Mouse (Mus musculus): ENCODE results near the gene Zfp318. TPM values are rescaled to one million over a fixed set of nuclear protein-coding genes. Genes with fewer than 3 reads are reported as not detected.

The Zfp318 gene
- polyA plus RNA-seq, 1 experiment from 2014 or later: 8.2 TPM

GRCm38 (mm10) chr17:46418628-46419027 lies 35.1 kb downstream of the Zfp318 start:
- no peak overlapping the region for H3K4me3 ChIP-seq (replicated peaks)
- H3K27me3 ChIP-seq (replicated peaks): no peaks in the 10 kb centered on the region
- no peaks in the 10 kb centered on the region for H3K4me1 ChIP-seq
- no peak overlapping the region for H3K9ac ChIP-seq
- H3K27ac ChIP-seq: no peak overlapping the region
- H3K36me3 ChIP-seq: 0 out of 2 replicates have a peak, but pooled peaks cover 3% of the 10 kb centered on the region
- WGBS: 67% methylated on average over 5 of the region's 5 CpGs
- H3K4me2 ChIP-seq: no peak overlapping the region
- H3K9me3 ChIP-seq: no peaks in the 10 kb centered on the region
- no peak for ATAC-seq (ENCODE audit: insufficient read depth, low FRiP score, low read depth)

- Histone ChIP-seq H3K9ac (no peak overlapping the region), H3K27ac (no peak overlapping the region), H3K4me3 (replicated peaks) (no peak overlapping the region), H3K4me2 (no peak overlapping the region), H3K9me3 (no peaks in the 10 kb centered on the region), H3K27me3 (replicated peaks) (no peaks in the 10 kb centered on the region), H3K36me3 (0 out of 2 replicates have a peak, but pooled peaks cover 3% of the 10 kb centered on the region), H3K4me1 (no peaks in the 10 kb centered on the region)
- ATAC-seq (ENCODE audit: insufficient read depth, low FRiP score, low read depth): no peak
These were observed 36.2 kb downstream of the Zfp318 start for GRCm38 (mm10) chr17:46419717-46420116.

- Histone ChIP-seq H3K4me3 (replicated peaks) (no peak overlapping the region), H3K4me1 (peaks cover 3% of the 10 kb centered on the region; the same call in 1 of the 2 replicates), H3K27ac (no peak overlapping the region), H3K27me3 (replicated peaks) (no peaks in the 10 kb centered on the region), H3K4me2 (no peak overlapping the region), H3K9ac (no peak overlapping the region), H3K9me3 (no peaks in the 10 kb centered on the region), H3K36me3 (no peaks in the 10 kb centered on the region)
- ATAC-seq (ENCODE audit: insufficient read depth, low FRiP score, low read depth): no peak
These were observed 43.0 kb downstream of the Zfp318 start for GRCm38 (mm10) chr17:46426496-46426895.

- Histone ChIP-seq H3K4me1 (peaks cover 7% of the 10 kb centered on the region; the same call in 1 of the 2 replicates), H3K36me3 (no peaks in the 10 kb centered on the region), H3K27ac (no peak within 1 kb of the TSS), H3K27me3 (replicated peaks) (no peaks in the 10 kb centered on the region), H3K4me2 (peak within 1 kb of the TSS; percentile 45), H3K9me3 (no peaks in the 10 kb centered on the region), H3K4me3 (replicated peaks) (peak within 1 kb of the TSS; percentile 9; the same call in 1 of the 2 replicates), H3K9ac (no peak within 1 kb of the TSS)
- 10% methylated on average over 18 of the region's 18 CpGs for WGBS
- ATAC-seq (ENCODE audit: insufficient read depth, low FRiP score, low read depth): no peak
These were observed 45.4 kb downstream of the Zfp318 start, which contains the start of gene Crip3 for GRCm38 (mm10) chr17:46428761-46429414. TSS of gene Crip3 (plus strand) at chr17:46428926.

- Histone ChIP-seq H3K4me1 (peaks cover 10% of the 10 kb centered on the region; the same call in 1 of the 2 replicates), H3K9ac (no peak overlapping the region), H3K27me3 (replicated peaks) (peaks cover 8% of the 10 kb centered on the region; the same call in 1 of the 2 replicates), H3K36me3 (no peaks in the 10 kb centered on the region), H3K4me3 (replicated peaks) (no peak overlapping the region; the same call in 1 of the 2 replicates), H3K9me3 (no peaks in the 10 kb centered on the region), H3K4me2 (peak overlapping the region; percentile 49), H3K27ac (no peak overlapping the region)
- no peak for ATAC-seq (ENCODE audit: insufficient read depth, low FRiP score, low read depth)
- WGBS: 4% methylated on average over 17 of the region's 17 CpGs
These were observed 50.1 kb downstream of the Zfp318 start for GRCm38 (mm10) chr17:46433627-46434026.

GRCm38 (mm10) chr17:46436672-46437366 lies 53.3 kb downstream of the Zfp318 start:
- H3K36me3 ChIP-seq: no peaks in the 10 kb centered on the region
- no peak overlapping the region for H3K27ac ChIP-seq
- H3K27me3 ChIP-seq (replicated peaks): peaks cover 11% of the 10 kb centered on the region; the same call in 1 of the 2 replicates
- H3K4me1 ChIP-seq: 0 out of 2 replicates have a peak, but pooled peaks cover 7% of the 10 kb centered on the region
- H3K4me2 ChIP-seq: no peak overlapping the region
- no peak overlapping the region for H3K4me3 ChIP-seq (replicated peaks)
- no peaks in the 10 kb centered on the region for H3K9me3 ChIP-seq
- ATAC-seq (ENCODE audit: insufficient read depth, low FRiP score, low read depth): peak; percentile 33; the same call in 1 of the 2 replicates
- no peak overlapping the region for H3K9ac ChIP-seq
- WGBS: 30% methylated on average over 23 of the region's 23 CpGs

- H3K27me3 ChIP-seq (replicated peaks): peaks cover 27% of the 10 kb centered on the region
- H3K9ac ChIP-seq: no peak within 1 kb of the TSS
- 85% methylated on average over 4 of the region's 4 CpGs for WGBS
- no peaks in the 10 kb centered on the region for H3K36me3 ChIP-seq
- H3K4me2 ChIP-seq: no peak within 1 kb of the TSS
- no peak for ATAC-seq (ENCODE audit: insufficient read depth, low FRiP score, low read depth)
- H3K9me3 ChIP-seq: no peaks in the 10 kb centered on the region
- no peak within 1 kb of the TSS for H3K4me3 ChIP-seq (replicated peaks)
- H3K27ac ChIP-seq: no peak within 1 kb of the TSS
- peaks cover 16% of the 10 kb centered on the region; the same call in 1 of the 2 replicates for H3K4me1 ChIP-seq
These were observed 54.9 kb downstream of the Zfp318 start, which contains the start of gene Slc22a7 for GRCm38 (mm10) chr17:46438298-46438873. TSS of gene Slc22a7 (minus strand) at chr17:46438457.

- Histone ChIP-seq H3K4me3 (replicated peaks) (no peak overlapping the region), H3K9ac (no peak overlapping the region), H3K4me2 (no peak overlapping the region), H3K27me3 (replicated peaks) (peaks cover 35% of the 10 kb centered on the region), H3K36me3 (no peaks in the 10 kb centered on the region), H3K4me1 (peaks cover 12% of the 10 kb centered on the region; the same call in 1 of the 2 replicates), H3K9me3 (no peaks in the 10 kb centered on the region), H3K27ac (no peak overlapping the region)
- no peak for ATAC-seq (ENCODE audit: insufficient read depth, low FRiP score, low read depth)
- WGBS: 92% methylated on average over 10 of the region's 10 CpGs
These were observed 55.6 kb downstream of the Zfp318 start for GRCm38 (mm10) chr17:46439176-46439575.

- WGBS: 4% methylated on average over 50 of the region's 50 CpGs
- H3K4me3 ChIP-seq (replicated peaks): peak overlapping the region; percentile 40
- H3K4me1 ChIP-seq: peaks cover 20% of the 10 kb centered on the region
- H3K9me3 ChIP-seq: no peaks in the 10 kb centered on the region
- H3K36me3 ChIP-seq: no peaks in the 10 kb centered on the region
- no peak overlapping the region for H3K9ac ChIP-seq
- peak overlapping the region; percentile 81 for H3K4me2 ChIP-seq
- H3K27ac ChIP-seq: no peak overlapping the region
- peaks cover 52% of the 10 kb centered on the region for H3K27me3 ChIP-seq (replicated peaks)
- no peak for ATAC-seq (ENCODE audit: insufficient read depth, low FRiP score, low read depth)
These were observed 61.5 kb downstream of the Zfp318 start for GRCm38 (mm10) chr17:46444839-46445579.

GRCm38 (mm10) chr17:46446264-46446663 lies 62.7 kb downstream of the Zfp318 start:
- no peak for ATAC-seq (ENCODE audit: insufficient read depth, low FRiP score, low read depth)
- Histone ChIP-seq H3K9ac (no peak overlapping the region), H3K4me2 (no peak overlapping the region), H3K36me3 (no peaks in the 10 kb centered on the region), H3K27me3 (replicated peaks) (peaks cover 52% of the 10 kb centered on the region), H3K27ac (no peak overlapping the region), H3K4me3 (replicated peaks) (no peak overlapping the region), H3K9me3 (no peaks in the 10 kb centered on the region), H3K4me1 (peaks cover 20% of the 10 kb centered on the region)
- WGBS: 94% methylated on average over 16 of the region's 16 CpGs

GRCm38 (mm10) chr17:46452683-46453082 lies 69.2 kb downstream of the Zfp318 start:
- no peak for ATAC-seq (ENCODE audit: insufficient read depth, low FRiP score, low read depth)
- Histone ChIP-seq H3K27ac (no peak overlapping the region), H3K36me3 (no peaks in the 10 kb centered on the region), H3K4me2 (no peak overlapping the region), H3K4me1 (peaks cover 31% of the 10 kb centered on the region), H3K4me3 (replicated peaks) (no peak overlapping the region), H3K27me3 (replicated peaks) (peaks cover 43% of the 10 kb centered on the region), H3K9ac (no peak overlapping the region), H3K9me3 (no peaks in the 10 kb centered on the region)
- WGBS: 41% methylated on average over 5 of the region's 5 CpGs

Measured in stomach, embryonic 15.5 days (tissue).